Mouse (Mus musculus) retina, embryonic 14.5 days (tissue): Measurements from ENCODE around the gene Dnajc19.
"Not testable (repeated sequence)": the region's sequence is repeated elsewhere in the genome, so short reads cannot be mapped to it uniquely, and the experiment has no call there.

Experiments
- DNase-seq: peaks from one replicate; pipeline ENCODE4 v3.0.0-alpha.2; 2015; ENCODE audit warnings: low spot score

Gene Dnajc19

GRCm38 (mm10) chr3:34080900-34081662 is at the start of gene Dnajc19:
Gene Dnajc19 (minus strand): TSS chr3:34081321.
- DNase-seq: peak; percentile 95

DNA sequence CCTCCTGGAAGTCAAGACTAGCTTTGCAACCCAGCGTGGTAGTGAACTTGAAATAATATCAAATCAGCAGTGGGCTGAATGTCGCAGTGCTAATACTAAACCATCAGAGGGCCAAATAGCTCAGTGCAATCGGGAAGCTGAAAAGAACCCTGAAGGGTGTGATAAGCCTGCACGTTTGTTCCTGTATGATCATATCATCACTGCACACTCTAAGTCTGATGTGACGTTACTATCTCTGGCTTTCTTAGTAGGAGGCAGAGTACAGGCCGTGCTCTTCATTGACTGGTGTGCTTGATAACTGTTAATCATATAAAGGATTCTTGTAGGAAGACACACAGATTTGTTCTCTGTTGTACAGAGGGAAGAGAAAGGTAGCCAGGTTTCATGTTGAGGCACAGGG is 48.8 kb upstream of the Dnajc19 start:
- DNase-seq: no peak

DNA sequence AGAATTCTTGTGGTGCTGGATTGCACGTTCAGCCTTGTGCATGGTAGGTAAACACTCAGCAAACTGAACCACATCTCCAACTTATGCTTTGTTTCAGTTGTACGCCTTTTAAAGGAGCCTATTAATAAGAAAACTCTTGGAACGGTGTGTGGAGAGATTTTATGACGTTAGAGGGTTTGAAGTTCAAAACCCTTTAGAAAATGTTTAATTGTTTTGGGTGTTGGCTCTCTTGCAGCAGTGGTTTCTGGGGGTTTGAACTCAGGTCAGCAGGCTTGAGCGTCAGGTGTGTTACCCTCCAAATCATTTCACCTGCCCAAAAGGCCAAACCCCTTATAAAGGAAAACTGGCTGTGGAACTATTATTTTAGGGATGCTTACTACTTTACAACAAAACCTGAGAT is 40.2 kb upstream of the Dnajc19 start:
- no peak for DNase-seq

DNA sequence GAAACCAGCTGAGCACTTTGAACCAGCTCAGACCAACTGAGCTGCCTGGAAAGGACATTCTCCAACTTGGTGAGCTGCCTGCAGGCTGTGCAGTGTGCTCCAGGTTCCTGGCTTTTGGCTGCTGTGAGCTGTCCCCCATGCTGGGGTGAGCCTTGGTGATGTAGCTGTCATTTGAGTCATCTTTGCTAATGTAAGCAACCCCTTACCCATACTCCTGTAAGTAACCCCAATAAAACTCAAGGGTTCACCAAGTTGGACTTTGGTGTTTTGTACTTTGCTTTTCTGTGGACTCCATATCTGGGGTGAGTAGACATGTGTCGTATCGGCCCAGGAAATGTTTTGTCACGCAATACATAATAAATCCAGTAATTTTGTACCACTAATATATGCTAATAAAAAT is 39.7 kb upstream of the Dnajc19 start:
- no peak for DNase-seq

GRCm38 (mm10) chr3:34119869-34120268 is 38.7 kb upstream of the Dnajc19 start:
- DNase-seq: no peak

- DNase-seq: no peak
Observed at GRCm38 (mm10) chr3:34115806-34116205, 34.7 kb upstream of the Dnajc19 start.

DNA sequence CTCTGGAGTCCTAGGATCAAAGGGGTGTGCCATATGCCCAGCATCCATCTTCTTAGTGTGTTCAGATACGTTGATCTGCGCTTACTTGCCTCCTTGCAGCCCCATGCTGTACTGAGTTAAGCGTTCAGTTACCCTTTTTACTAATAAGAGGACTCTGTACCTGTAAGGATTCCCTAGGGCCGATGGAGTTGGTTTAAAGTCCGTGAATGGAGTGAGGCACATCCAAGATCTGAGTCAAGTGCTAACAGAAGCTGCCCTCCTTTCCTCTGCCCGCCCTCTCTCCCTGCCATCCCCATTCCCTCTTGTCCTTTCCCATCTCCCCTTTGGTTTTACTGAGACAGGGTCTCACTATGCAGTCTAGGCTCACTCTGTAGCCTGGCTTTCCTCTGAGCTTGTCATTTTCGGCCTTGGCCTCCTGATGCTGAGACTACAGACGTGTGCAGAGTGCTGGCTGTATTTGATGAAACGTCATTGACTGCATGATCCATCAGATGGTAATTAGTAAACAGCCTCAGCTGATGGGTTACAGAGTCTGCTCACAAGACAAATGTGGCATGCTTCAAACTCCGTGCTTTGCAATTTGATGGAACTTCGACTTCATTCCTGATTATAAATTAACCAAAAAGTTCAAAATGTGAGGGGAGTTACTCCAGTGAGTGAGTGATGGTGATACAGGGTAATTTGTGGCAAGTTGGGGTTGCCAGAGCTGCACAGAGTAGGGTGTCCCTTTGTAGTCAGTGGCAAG is 31.0 kb upstream of the Dnajc19 start:
- no peak for DNase-seq

DNA sequence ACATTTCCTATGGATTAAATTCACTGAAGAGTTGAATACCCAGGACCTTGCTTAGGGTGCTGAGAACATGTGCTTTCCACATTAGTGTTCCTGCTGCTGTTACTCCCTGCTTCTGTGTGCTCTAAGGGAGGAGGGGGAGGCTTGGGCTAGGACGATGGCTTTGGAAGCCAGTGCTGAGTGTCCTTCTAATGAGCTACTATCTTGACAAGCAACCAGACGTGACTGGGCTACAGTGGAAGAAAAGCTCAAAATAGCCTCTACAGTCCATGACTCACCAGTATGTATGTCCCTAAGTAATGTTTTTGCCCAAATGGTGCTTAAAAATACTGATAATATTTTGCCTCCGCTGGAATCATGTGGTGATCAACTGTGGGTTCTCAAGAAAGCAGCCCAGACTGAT is 26.5 kb upstream of the Dnajc19 start:
- no peak for DNase-seq

DNA sequence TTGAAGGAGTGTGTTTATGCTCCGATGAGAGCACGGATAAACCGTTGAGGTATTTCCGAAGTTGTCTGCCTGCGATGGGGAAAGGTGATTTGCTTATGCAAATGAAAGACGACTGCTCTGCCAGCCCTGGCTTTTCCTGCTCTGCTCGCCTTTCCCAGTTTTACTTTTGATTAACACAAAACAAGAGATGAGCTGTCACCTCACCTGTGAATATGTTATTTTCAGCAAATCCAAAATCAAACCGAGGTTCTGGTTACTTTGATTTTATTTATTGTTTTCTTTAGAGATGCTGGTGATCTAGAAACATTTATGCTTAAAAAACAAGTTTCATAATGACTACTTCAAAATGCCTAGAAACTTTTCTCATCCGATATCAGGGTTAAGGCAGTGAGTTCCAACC is 25.3 kb upstream of the Dnajc19 start:
- no peak for DNase-seq

- peak; percentile 41 for DNase-seq
Observed at GRCm38 (mm10) chr3:34103902-34104672, 23.0 kb upstream of the Dnajc19 start.

DNA sequence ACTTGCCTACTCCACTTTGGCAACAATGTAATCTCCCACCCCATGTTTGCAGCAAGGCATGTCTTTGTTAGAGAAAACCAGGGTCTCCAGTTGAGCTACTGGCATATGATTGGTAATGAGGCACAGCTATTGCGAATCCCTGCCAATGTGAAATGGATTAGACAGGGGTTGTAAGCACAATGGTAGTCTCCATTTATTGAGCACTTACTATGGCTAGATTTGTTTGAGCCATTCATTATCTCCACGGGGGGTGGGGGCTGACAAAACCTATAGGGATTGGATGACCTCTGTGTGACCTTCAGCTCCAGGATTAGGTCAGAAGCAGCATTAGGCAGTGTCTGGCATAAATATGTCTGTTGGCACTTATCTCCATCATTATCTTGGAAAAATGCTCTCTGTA is 21.8 kb upstream of the Dnajc19 start:
- DNase-seq: no peak

GRCm38 (mm10) chr3:34083655-34084054 is 2.5 kb upstream of the Dnajc19 start:
- no peak for DNase-seq

- no peak for DNase-seq
Observed at GRCm38 (mm10) chr3:34081929-34082328, 808 bp upstream of the Dnajc19 start.

DNA sequence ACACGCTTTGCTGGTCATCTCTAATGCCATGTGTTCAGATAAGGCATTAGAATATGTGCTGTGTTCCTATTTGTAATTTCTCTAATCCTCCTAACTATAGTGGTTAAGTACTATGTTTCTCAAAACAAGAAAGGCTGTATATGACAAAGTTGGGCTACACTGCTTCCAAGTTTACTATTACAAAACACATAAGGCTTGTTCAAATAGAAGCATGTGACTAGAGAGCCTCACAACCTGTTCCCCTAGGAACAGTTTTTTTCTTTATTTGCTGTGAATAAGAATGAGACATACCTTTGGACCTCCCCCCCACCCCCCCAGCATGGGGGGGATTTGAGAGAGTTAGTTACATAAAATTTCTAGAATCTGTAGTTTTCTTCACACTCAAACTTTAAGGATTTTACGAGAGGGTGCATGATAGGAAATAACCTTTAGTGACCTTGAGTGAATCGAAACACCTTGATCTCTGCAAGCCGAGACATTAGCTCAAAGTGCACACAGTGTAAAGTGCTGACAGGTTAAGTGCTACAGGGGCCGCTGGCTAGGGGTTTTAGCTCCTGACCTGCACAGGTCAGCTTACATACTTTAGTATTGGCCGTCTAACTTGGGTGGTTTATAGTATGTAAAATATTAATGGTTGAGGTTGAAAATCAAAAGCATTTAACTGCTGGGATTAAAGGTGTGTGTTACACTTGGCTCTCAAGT is 4.9 kb downstream of the Dnajc19 start:
- no peak for DNase-seq

DNA sequence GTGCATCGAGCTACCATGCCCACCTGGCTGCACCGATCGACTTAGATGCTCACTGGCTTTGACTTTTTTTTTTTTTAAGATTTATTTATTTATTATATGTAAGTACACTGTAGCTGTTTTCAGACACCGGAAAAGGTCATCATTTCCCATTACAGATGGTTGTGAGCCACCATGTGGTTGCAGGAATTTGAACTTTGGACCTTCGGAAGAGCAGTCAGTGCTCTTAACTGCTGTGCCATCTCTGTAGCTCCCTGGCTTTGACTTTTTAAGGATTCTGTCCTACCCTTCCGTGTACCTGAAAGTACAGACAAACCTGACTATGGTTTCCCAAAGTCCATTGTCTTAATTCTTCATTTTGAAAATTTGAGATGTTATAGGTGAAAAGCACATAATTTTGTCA is 8.4 kb downstream of the Dnajc19 start:
- no peak for DNase-seq

GRCm38 (mm10) chr3:34068943-34069342 is 12.2 kb downstream of the Dnajc19 start:
- not testable (repeated sequence) for DNase-seq

GRCm38 (mm10) chr3:34062352-34062751 is 18.8 kb downstream of the Dnajc19 start:
- DNase-seq: no peak

GRCm38 (mm10) chr3:34041990-34042389 is 39.1 kb downstream of the Dnajc19 start:
- no peak for DNase-seq

DNA sequence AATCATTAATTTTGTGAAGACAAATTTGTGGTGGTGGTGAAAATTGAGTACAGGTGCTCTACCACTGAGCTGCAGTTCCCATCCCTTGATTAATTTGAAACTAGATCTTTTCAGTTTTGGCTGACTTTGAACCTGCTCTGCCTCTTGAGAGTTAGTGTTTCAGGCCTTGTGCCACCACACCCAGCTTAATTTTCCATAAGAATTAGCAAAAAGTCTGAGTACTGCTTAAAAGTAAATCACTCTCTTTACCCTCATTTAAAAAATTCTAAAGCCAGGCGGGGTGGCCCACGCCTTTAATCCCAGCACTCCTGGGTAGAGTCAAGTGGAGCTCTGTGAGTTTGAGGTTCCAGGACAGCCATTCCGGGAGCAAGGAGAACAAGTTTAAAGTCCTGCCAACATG is 45.4 kb downstream of the Dnajc19 start:
- DNase-seq: no peak

- no peak for DNase-seq
Observed at GRCm38 (mm10) chr3:34034803-34035202, 46.3 kb downstream of the Dnajc19 start.

GRCm38 (mm10) chr3:34033720-34034364 is 47.3 kb downstream of the Dnajc19 start:
- DNase-seq: no peak

DNA sequence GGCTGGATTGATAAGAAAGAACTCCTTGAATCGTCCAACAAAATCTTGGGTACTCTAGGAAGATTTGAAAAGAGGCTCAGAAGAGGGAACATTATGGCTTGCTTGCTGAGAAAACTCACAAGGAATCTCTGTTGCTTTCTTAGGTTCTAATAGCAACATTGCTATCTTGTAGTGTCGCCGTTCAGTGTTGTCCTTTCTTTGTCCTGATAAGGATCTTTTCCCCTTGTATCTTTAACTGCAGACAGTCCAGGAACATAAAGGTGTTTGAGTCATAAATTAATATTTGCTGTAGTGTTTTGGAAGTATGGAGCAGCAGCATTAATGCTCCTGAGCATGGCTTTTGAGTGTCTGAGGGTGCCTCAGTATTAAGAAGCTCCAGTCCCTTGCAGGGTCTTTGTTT is 50.5 kb downstream of the Dnajc19 start:
- DNase-seq: no peak
